Mouse (Mus musculus) limb, embryonic 15.5 days (tissue): Measurements from ENCODE around the gene F13b. TPM values are rescaled to one million over a fixed set of nuclear protein-coding genes. Genes with fewer than 3 reads are reported as not detected.

ENCODE experiments used
- ATAC-seq: fragments of 200-750 bp; cut with Nextera tagmentation; 2 replicates; pipeline ENCODE4 v1.8.0; 2017; ENCODE audit warnings: low read depth, moderate TSS enrichment; ENCODE audit not compliant: insufficient number of reproducible peaks, low FRiP score, low TSS enrichment
- H3K27ac ChIP-seq: fragments of 300-500 bp; sonication (generic); 2 replicates; pipeline ENCODE4 v1.5.1; 2015; ENCODE audit warnings: moderate library complexity, mild to moderate bottlenecking, inconsistent platforms
- H3K27me3 ChIP-seq: fragments of 300-500 bp; sonication (generic); 2 replicates; pipeline ENCODE4 v1.6.1; 2015; ENCODE audit warnings: inconsistent platforms
- H3K36me3 ChIP-seq: fragments of 300-500 bp; sonication (generic); 2 replicates; pipeline ENCODE4 v1.6.1; 2015; ENCODE audit warnings: inconsistent platforms
- H3K4me1 ChIP-seq: fragments of 300-500 bp; sonication (generic); 2 replicates; pipeline ENCODE4 v1.6.1; 2015; ENCODE audit warnings: inconsistent platforms
- H3K4me2 ChIP-seq: fragments of 300-500 bp; sonication (generic); 2 replicates; pipeline ENCODE4 v1.6.1; 2015; ENCODE audit warnings: mild to moderate bottlenecking, inconsistent platforms
- H3K4me3 ChIP-seq: fragments of 300-500 bp; sonication (generic); 2 replicates; pipeline ENCODE4 v1.5.1; 2015; ENCODE audit warnings: mild to moderate bottlenecking, inconsistent platforms
- H3K9ac ChIP-seq: fragments of 300-500 bp; sonication (generic); 2 replicates; pipeline ENCODE4 v1.6.1; 2015; ENCODE audit warnings: inconsistent platforms
- H3K9me3 ChIP-seq: fragments of 300-500 bp; sonication (generic); 2 replicates; pipeline ENCODE4 v1.6.1; 2016; ENCODE audit warnings: inconsistent platforms
- WGBS: fragments of 180-500 bp; shearing (Covaris S2); methylation state at CpG from one replicate; pipeline ENCODE4 v1.1.7; 2015; 5-methylcytosine and 5-hydroxymethylcytosine counted together
- polyA plus RNA-seq: library from polyadenylated mRNA; unstranded; fragments of >200 nt; fragmentation: Nextera tagmentation; extraction: Ambion mirVana; gene quantifications from 2 replicates; pipeline ENCODE4 v1.2.1, GENCODE M21; 2015

Gene F13b
- polyA plus RNA-seq, 1 experiment from 2014 or later: 0.14 TPM

GRCm38 (mm10) chr1:139514556-139514955 is 13.1 kb downstream of the F13b start:
- H3K4me3 ChIP-seq: no peak overlapping the region
- no peaks in the 10 kb centered on the region for H3K36me3 ChIP-seq
- no peaks in the 10 kb centered on the region for H3K27me3 ChIP-seq
- H3K9me3 ChIP-seq: no peaks in the 10 kb centered on the region
- H3K27ac ChIP-seq: no peak overlapping the region
- no peak overlapping the region for H3K9ac ChIP-seq
- no peak overlapping the region for H3K4me2 ChIP-seq
- no peaks in the 10 kb centered on the region for H3K4me1 ChIP-seq
- no peak for ATAC-seq
- 85% methylated on average over 12 of the region's 12 CpGs for WGBS

GRCm38 (mm10) chr1:139548536-139548935 is 47.0 kb downstream of the F13b start:
- ATAC-seq: no peak
- Histone ChIP-seq H3K4me2 (no peak overlapping the region), H3K9ac (no peak overlapping the region), H3K36me3 (no peaks in the 10 kb centered on the region), H3K27me3 (no peaks in the 10 kb centered on the region), H3K9me3 (no peaks in the 10 kb centered on the region), H3K4me3 (no peak overlapping the region), H3K4me1 (no peaks in the 10 kb centered on the region), H3K27ac (no peak overlapping the region)
- WGBS: 94% methylated on average over 1 of the region's 1 CpGs

GRCm38 (mm10) chr1:139551311-139551710 is 49.8 kb downstream of the F13b start:
- Histone ChIP-seq H3K36me3 (no peaks in the 10 kb centered on the region), H3K9ac (no peak overlapping the region), H3K4me1 (no peaks in the 10 kb centered on the region), H3K27me3 (no peaks in the 10 kb centered on the region), H3K4me2 (no peak overlapping the region), H3K4me3 (no peak overlapping the region), H3K9me3 (no peaks in the 10 kb centered on the region), H3K27ac (no peak overlapping the region)
- ATAC-seq: no peak
- 84% methylated on average over 1 of the region's 1 CpGs for WGBS

GRCm38 (mm10) chr1:139560024-139560423 is 58.5 kb downstream of the F13b start, which contains the start of gene Cfhr1:
Cfhr1 (minus strand) TSS chr1:139560272.
- ATAC-seq: no peak
- Histone ChIP-seq H3K9ac (no peak within 1 kb of the TSS), H3K4me2 (no peak within 1 kb of the TSS), H3K36me3 (no peaks in the 10 kb centered on the region), H3K4me3 (no peak within 1 kb of the TSS), H3K27me3 (no peaks in the 10 kb centered on the region), H3K9me3 (no peaks in the 10 kb centered on the region), H3K4me1 (no peaks in the 10 kb centered on the region), H3K27ac (no peak within 1 kb of the TSS)
- WGBS: 65% methylated on average over 1 of the region's 1 CpGs

Other genes starting within 250 kb of the F13b start
- not detected in 2 replicates for gene Crb1, start 124.6 kb upstream of the F13b start, polyA plus RNA-seq
- gene Zbtb41, start 79.4 kb upstream of the F13b start, polyA plus RNA-seq: 9.3 and 9.5 TPM in 2 replicates
- 10.6 and 12.8 TPM in 2 replicates for gene Aspm, start 46.9 kb upstream of the F13b start, polyA plus RNA-seq
- gene Cfhr1, start 58.6 kb downstream of the F13b start, polyA plus RNA-seq: not detected in 2 replicates